Mouse (Mus musculus): Measurements from ENCODE around the gene Top3a.

Gene Top3a

GRCm38 (mm10) chr11:60779673-60780189, 2.6 kb upstream of the Top3a start:
- H3K36me3 ChIP-seq (ENCODE audit: insufficient read depth, low read length) = peaks cover 72% of the 10 kb centered on the region
- peak overlapping the region; percentile 98 for H3K4me3 ChIP-seq (replicated peaks; ENCODE audit: low read length)
- peaks cover 83% of the 10 kb centered on the region for H3K4me1 ChIP-seq (replicated peaks; ENCODE audit: low read depth, low read length)
- no peaks in the 10 kb centered on the region for H3K9me3 ChIP-seq (ENCODE audit: low read length)
- TF ChIP-seq NANOG (IDR thresholded peaks at IDR 0.05; ENCODE audit: borderline replicate concordance, low read length) = no peak
- no peaks in the 10 kb centered on the region for H3K27me3 ChIP-seq (ENCODE audit: insufficient read depth, low read length)

- TF ChIP-seq POU5F1 (IDR thresholded peaks at IDR 0.05; ENCODE audit: borderline replicate concordance, low read length) = no peak
- no peak for TF ChIP-seq CTCF (conservative IDR thresholded peaks at IDR 0.05; ENCODE audit: low read length)
- no peak for TF ChIP-seq NANOG (IDR thresholded peaks at IDR 0.05; ENCODE audit: borderline replicate concordance, low read length)
- H3K27me3 ChIP-seq (ENCODE audit: insufficient read depth, low read length) = no peaks in the 10 kb centered on the region
- no peaks in the 10 kb centered on the region for H3K9me3 ChIP-seq (ENCODE audit: low read length)
- H3K4me3 ChIP-seq (replicated peaks; ENCODE audit: low read length) = peak overlapping the region; percentile 98
- H3K36me3 ChIP-seq (ENCODE audit: insufficient read depth, low read length) = peaks cover 58% of the 10 kb centered on the region
- H3K4me1 ChIP-seq (replicated peaks; ENCODE audit: low read depth, low read length) = peaks cover 71% of the 10 kb centered on the region
These were observed 721 bp upstream of the Top3a start for GRCm38 (mm10) chr11:60777801-60778370.

- no peak for TF ChIP-seq POU5F1 (IDR thresholded peaks at IDR 0.05; ENCODE audit: borderline replicate concordance, low read length)
- no peak for TF ChIP-seq NANOG (IDR thresholded peaks at IDR 0.05; ENCODE audit: borderline replicate concordance, low read length)
- no peak for TF ChIP-seq CTCF (conservative IDR thresholded peaks at IDR 0.05; ENCODE audit: low read length)
- Histone ChIP-seq H3K4me3 (replicated peaks; ENCODE audit: low read length) (peak overlapping the region; percentile 98), H3K4me1 (replicated peaks; ENCODE audit: low read depth, low read length) (peaks cover 55% of the 10 kb centered on the region), H3K27me3 (ENCODE audit: insufficient read depth, low read length) (no peaks in the 10 kb centered on the region), H3K9me3 (ENCODE audit: low read length) (no peaks in the 10 kb centered on the region), H3K36me3 (ENCODE audit: insufficient read depth, low read length) (peaks cover 42% of the 10 kb centered on the region)
These were observed 897 bp downstream of the Top3a start for GRCm38 (mm10) chr11:60776107-60776828.

- H3K4me1 ChIP-seq (replicated peaks; ENCODE audit: low read depth, low read length) = peaks cover 48% of the 10 kb centered on the region
- H3K36me3 ChIP-seq (ENCODE audit: insufficient read depth, low read length) = peaks cover 35% of the 10 kb centered on the region
- TF ChIP-seq CTCF (conservative IDR thresholded peaks at IDR 0.05; ENCODE audit: low read length) = no peak
- no peak for TF ChIP-seq POU5F1 (IDR thresholded peaks at IDR 0.05; ENCODE audit: borderline replicate concordance, low read length)
- TF ChIP-seq NANOG (IDR thresholded peaks at IDR 0.05; ENCODE audit: borderline replicate concordance, low read length) = no peak
- no peaks in the 10 kb centered on the region for H3K9me3 ChIP-seq (ENCODE audit: low read length)
- peak overlapping the region; percentile 98 for H3K4me3 ChIP-seq (replicated peaks; ENCODE audit: low read length)
- no peaks in the 10 kb centered on the region for H3K27me3 ChIP-seq (ENCODE audit: insufficient read depth, low read length)
These were observed 1.6 kb downstream of the Top3a start for GRCm38 (mm10) chr11:60775578-60775977.

GRCm38 (mm10) chr11:60774841-60775240, 2.3 kb downstream of the Top3a start:
- Histone ChIP-seq H3K4me1 (replicated peaks; ENCODE audit: low read depth, low read length) (peaks cover 41% of the 10 kb centered on the region), H3K4me3 (replicated peaks; ENCODE audit: low read length) (0 out of 2 replicates have a peak overlapping the region, but pooled peaks have one; percentile 98), H3K9me3 (ENCODE audit: low read length) (no peaks in the 10 kb centered on the region), H3K36me3 (ENCODE audit: insufficient read depth, low read length) (peaks cover 28% of the 10 kb centered on the region), H3K27me3 (ENCODE audit: insufficient read depth, low read length) (no peaks in the 10 kb centered on the region)
- TF ChIP-seq POU5F1 (IDR thresholded peaks at IDR 0.05; ENCODE audit: borderline replicate concordance, low read length) (no peak), NANOG (IDR thresholded peaks at IDR 0.05; ENCODE audit: borderline replicate concordance, low read length) (no peak), CTCF (conservative IDR thresholded peaks at IDR 0.05; ENCODE audit: low read length) (no peak)

GRCm38 (mm10) chr11:60774158-60774689, 2.9 kb downstream of the Top3a start:
- H3K27me3 ChIP-seq (ENCODE audit: insufficient read depth, low read length) = no peaks in the 10 kb centered on the region
- peaks cover 21% of the 10 kb centered on the region for H3K36me3 ChIP-seq (ENCODE audit: insufficient read depth, low read length)
- H3K9me3 ChIP-seq (ENCODE audit: low read length) = no peaks in the 10 kb centered on the region
- no peak for TF ChIP-seq CTCF (conservative IDR thresholded peaks at IDR 0.05; ENCODE audit: low read length)
- no peak for TF ChIP-seq NANOG (IDR thresholded peaks at IDR 0.05; ENCODE audit: borderline replicate concordance, low read length)
- no peak for TF ChIP-seq POU5F1 (IDR thresholded peaks at IDR 0.05; ENCODE audit: borderline replicate concordance, low read length)
- H3K4me3 ChIP-seq (replicated peaks; ENCODE audit: low read length) = no peak overlapping the region
- H3K4me1 ChIP-seq (replicated peaks; ENCODE audit: low read depth, low read length) = peaks cover 35% of the 10 kb centered on the region

- peaks cover 21% of the 10 kb centered on the region for H3K4me1 ChIP-seq (replicated peaks; ENCODE audit: low read depth, low read length)
- TF ChIP-seq NANOG (IDR thresholded peaks at IDR 0.05; ENCODE audit: borderline replicate concordance, low read length) (no peak), CTCF (conservative IDR thresholded peaks at IDR 0.05; ENCODE audit: low read length) (no peak), POU5F1 (IDR thresholded peaks at IDR 0.05; ENCODE audit: borderline replicate concordance, low read length) (no peak)
These were observed 5.0 kb downstream of the Top3a start for GRCm38 (mm10) chr11:60772161-60772560.

GRCm38 (mm10) chr11:60770776-60771175, 6.4 kb downstream of the Top3a start:
- TF ChIP-seq NANOG (IDR thresholded peaks at IDR 0.05; ENCODE audit: borderline replicate concordance, low read length) = no peak
- TF ChIP-seq CTCF (conservative IDR thresholded peaks at IDR 0.05; ENCODE audit: low read length) = no peak
- TF ChIP-seq POU5F1 (IDR thresholded peaks at IDR 0.05; ENCODE audit: borderline replicate concordance, low read length) = no peak
- no peaks in the 10 kb centered on the region for H3K9me3 ChIP-seq (ENCODE audit: low read length)
- H3K36me3 ChIP-seq (ENCODE audit: insufficient read depth, low read length) = peaks cover 7% of the 10 kb centered on the region; the same call in 1 of the 2 replicates

More at GRCm38 (mm10) chr11:60772161-60772560, 5.0 kb downstream of the Top3a start:
- H3K9me3 ChIP-seq (ENCODE audit: low read length) = no peaks in the 10 kb centered on the region
- H3K4me3 ChIP-seq (replicated peaks; ENCODE audit: low read length) = no peak overlapping the region
- peaks cover 7% of the 10 kb centered on the region; the same call in 1 of the 2 replicates for H3K36me3 ChIP-seq (ENCODE audit: insufficient read depth, low read length)
- no peaks in the 10 kb centered on the region for H3K27me3 ChIP-seq (ENCODE audit: insufficient read depth, low read length)

More at GRCm38 (mm10) chr11:60770776-60771175, 6.4 kb downstream of the Top3a start:
- Histone ChIP-seq H3K4me1 (replicated peaks; ENCODE audit: low read depth, low read length) (peaks cover 17% of the 10 kb centered on the region), H3K27me3 (ENCODE audit: insufficient read depth, low read length) (no peaks in the 10 kb centered on the region), H3K4me3 (replicated peaks; ENCODE audit: low read length) (no peak overlapping the region)

Measured in E14TG2a.4 (cell line).